Mouse (Mus musculus) heart, embryonic 12.5 days (tissue): ENCODE measurements at regions not wholly inside any gene's neighbourhood (a gene's known extent, or its start where the extent isn't known, plus 50 kb on each side); places are given as distances from the start of the nearest gene placed in this dataset.

Experiments
- ATAC-seq: fragments of 200-750 bp; cut with Nextera tagmentation; 2 replicates; pipeline ENCODE4 v1.8.0; 2017; ENCODE audit warnings: moderate TSS enrichment, moderate library complexity; ENCODE audit not compliant: insufficient number of reproducible peaks, low FRiP score
- H3K27ac ChIP-seq: fragments of 300-500 bp; sonication (generic); 2 replicates; pipeline ENCODE4 v1.5.1; 2016; ENCODE audit warnings: mild to moderate bottlenecking, moderate library complexity; ENCODE audit not compliant: poor library complexity, severe bottlenecking
- H3K27me3 ChIP-seq: fragments of 300-500 bp; sonication (generic); replicated peaks from 2 replicates; pipeline ENCODE4 v1.6.1; 2016; ENCODE audit warnings: mild to moderate bottlenecking, moderate library complexity
- H3K36me3 ChIP-seq: fragments of 300-500 bp; sonication (generic); 2 replicates; pipeline ENCODE4 v1.6.1; 2016; ENCODE audit warnings: mild to moderate bottlenecking, moderate library complexity
- H3K4me1 ChIP-seq: fragments of 300-500 bp; sonication (generic); replicated peaks from 2 replicates; pipeline ENCODE4 v1.6.1; 2016; ENCODE audit warnings: mild to moderate bottlenecking
- H3K4me2 ChIP-seq: fragments of 300-500 bp; sonication (generic); 2 replicates; pipeline ENCODE4 v1.6.1; 2016; ENCODE audit warnings: mild to moderate bottlenecking, moderate library complexity
- H3K4me3 ChIP-seq: fragments of 300-500 bp; sonication (generic); 2 replicates; pipeline ENCODE4 v1.5.1; 2016; ENCODE audit warnings: mild to moderate bottlenecking
- H3K9ac ChIP-seq: fragments of 300-500 bp; sonication (generic); 2 replicates; pipeline ENCODE4 v1.6.1; 2016; ENCODE audit warnings: mild to moderate bottlenecking, moderate library complexity
- H3K9me3 ChIP-seq: fragments of 300-500 bp; sonication (generic); replicated peaks from 2 replicates; pipeline ENCODE4 v1.6.1; 2016; ENCODE audit warnings: mild to moderate bottlenecking, moderate library complexity
- WGBS: fragments of 180-500 bp; shearing (Covaris S2); methylation state at CpG from one replicate; pipeline ENCODE4 v1.1.7; 2016; 5-methylcytosine and 5-hydroxymethylcytosine counted together

DNA sequence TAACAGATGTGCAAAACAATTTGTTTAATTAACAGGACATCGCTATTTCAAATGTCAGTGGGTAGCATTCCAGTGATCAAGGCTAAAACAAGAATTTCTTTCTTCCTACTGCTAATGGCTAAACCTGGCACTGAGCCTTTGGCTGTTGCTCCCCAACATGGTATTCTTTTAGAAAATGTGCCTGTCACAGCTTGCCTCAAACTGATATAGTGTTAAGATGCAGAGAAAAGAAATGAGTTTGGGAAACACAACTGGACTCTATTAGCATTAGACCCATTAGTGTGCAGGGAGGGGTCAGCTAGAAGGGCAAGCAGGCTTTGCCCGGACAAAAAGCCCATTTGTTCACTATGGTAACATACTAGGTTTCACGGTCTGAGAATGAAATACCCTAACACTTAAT, 297.8 kb downstream of the Nova1 start:
- H3K9me3 ChIP-seq = no peaks in the 10 kb centered on the region
- H3K36me3 ChIP-seq = no peaks in the 10 kb centered on the region
- H3K4me2 ChIP-seq = no peak overlapping the region
- no peaks in the 10 kb centered on the region for H3K27me3 ChIP-seq
- WGBS = 78% methylated on average over 3 of the region's 3 CpGs
- no peak overlapping the region for H3K9ac ChIP-seq
- H3K4me3 ChIP-seq = no peak overlapping the region
- no peaks in the 10 kb centered on the region for H3K4me1 ChIP-seq
- ATAC-seq = no peak
- H3K27ac ChIP-seq = no peak overlapping the region

DNA sequence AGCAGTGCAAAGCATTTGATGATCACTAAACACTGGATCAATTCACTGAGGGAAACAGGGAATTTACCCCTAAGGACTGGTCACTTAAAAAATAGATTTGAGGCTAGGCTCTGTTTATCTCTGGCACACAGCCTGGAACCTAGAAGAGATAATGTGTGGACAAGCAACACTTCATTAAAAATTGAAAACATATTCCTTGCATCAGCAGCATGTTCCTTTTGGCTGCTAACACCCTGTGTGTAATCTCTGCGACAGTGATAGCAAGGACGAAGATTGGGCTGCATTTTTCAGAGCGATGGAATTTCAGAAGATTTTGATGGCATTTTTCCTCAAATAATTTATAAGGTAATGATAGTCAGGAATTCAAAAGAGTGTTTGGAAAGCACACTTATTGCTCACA, 310.9 kb downstream of the Nova1 start:
- Histone ChIP-seq H3K9ac (no peak overlapping the region), H3K9me3 (no peaks in the 10 kb centered on the region), H3K4me1 (no peaks in the 10 kb centered on the region), H3K36me3 (no peaks in the 10 kb centered on the region), H3K4me2 (no peak overlapping the region), H3K27ac (no peak overlapping the region), H3K27me3 (no peaks in the 10 kb centered on the region), H3K4me3 (no peak overlapping the region)
- WGBS = 64% methylated on average over 3 of the region's 3 CpGs
- no peak for ATAC-seq

DNA sequence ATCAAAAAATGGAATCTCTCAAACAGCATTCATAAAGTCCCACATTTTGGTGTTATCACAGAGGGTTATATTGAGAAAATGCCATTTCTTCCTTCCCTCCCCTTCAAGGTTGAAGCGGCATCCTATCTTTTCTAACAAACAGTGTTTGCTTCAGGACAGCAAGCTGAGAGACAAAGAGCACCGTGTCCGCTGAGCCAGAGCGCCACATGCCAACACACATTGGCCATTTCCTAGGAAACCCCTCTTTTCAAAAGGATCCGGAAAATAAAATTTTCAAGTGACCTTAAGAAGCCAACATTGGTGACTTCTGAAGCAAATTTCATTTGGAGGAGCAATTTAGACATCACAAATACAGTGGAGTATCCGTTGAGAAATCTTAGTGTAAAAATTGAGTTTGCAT, 326.3 kb downstream of the Nova1 start:
- H3K36me3 ChIP-seq = no peaks in the 10 kb centered on the region
- no peaks in the 10 kb centered on the region for H3K4me1 ChIP-seq
- no peak overlapping the region for H3K4me2 ChIP-seq
- no peaks in the 10 kb centered on the region for H3K9me3 ChIP-seq
- H3K4me3 ChIP-seq = no peak overlapping the region
- no peak overlapping the region for H3K27ac ChIP-seq
- H3K9ac ChIP-seq = no peak overlapping the region
- no peaks in the 10 kb centered on the region for H3K27me3 ChIP-seq
- ATAC-seq = no peak
- WGBS = 83% methylated on average over 6 of the region's 6 CpGs

DNA sequence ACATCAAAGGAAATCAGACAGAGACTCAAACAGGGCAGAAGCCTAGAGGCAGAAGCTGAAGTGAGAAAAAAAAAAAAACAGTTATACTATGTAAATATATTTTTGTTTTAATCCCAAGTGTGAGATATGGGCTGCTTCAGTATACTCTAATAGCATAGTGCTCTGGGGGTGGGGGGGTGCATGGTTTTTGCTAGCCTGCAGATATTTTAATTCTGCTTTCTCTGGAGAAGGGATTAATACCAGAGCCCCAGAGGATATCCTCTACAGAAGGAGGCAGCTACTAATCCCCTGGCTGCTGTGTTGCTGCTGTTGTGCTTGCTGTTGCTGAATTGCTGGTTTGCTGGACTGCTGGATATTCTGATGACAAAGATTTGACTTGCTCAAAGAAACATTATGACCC, 367.8 kb downstream of the Nova1 start:
- no peak for ATAC-seq
- Histone ChIP-seq H3K4me2 (no peak overlapping the region), H3K9me3 (no peaks in the 10 kb centered on the region), H3K9ac (no peak overlapping the region), H3K27me3 (no peaks in the 10 kb centered on the region), H3K4me3 (no peak overlapping the region), H3K36me3 (no peaks in the 10 kb centered on the region), H3K4me1 (no peaks in the 10 kb centered on the region), H3K27ac (no peak overlapping the region)

DNA sequence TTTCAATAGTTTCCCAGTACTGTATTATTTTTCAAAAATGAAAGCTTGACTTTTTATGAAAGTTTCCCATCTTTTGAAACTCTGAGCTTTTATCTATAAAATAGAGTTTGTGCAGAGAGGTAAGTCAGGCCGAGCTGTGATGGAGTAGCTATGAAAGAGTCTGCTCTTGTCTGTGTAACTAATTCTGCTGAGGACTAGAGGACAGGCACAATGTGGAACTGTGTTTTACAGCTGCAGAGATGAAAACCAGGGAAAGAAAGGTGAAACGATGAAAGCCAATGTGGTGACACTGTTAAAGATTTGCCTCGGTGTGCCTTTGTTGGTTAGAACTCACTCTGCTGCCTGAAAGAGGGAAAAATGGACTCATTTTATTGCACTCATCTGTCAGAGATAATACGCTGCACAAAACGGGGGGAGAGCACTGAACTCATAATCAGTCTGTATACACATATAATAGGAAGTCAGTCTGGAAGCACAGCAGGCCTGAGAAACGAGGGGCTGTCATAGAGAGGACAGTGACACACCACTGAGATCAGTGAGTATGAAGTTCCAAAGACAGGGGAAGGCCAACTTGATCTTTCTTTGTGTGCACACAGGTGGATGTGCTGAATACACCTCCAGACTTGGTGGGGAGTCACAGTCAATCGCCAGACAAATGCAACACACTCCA, 373.9 kb downstream of the Nova1 start:
- Histone ChIP-seq H3K4me3 (no peak overlapping the region), H3K4me2 (no peak overlapping the region), H3K9ac (no peak overlapping the region), H3K27ac (no peak overlapping the region), H3K9me3 (no peaks in the 10 kb centered on the region), H3K27me3 (no peaks in the 10 kb centered on the region), H3K4me1 (no peaks in the 10 kb centered on the region), H3K36me3 (no peaks in the 10 kb centered on the region)
- WGBS = 71% methylated on average over 7 of the region's 7 CpGs
- ATAC-seq = no peak

DNA sequence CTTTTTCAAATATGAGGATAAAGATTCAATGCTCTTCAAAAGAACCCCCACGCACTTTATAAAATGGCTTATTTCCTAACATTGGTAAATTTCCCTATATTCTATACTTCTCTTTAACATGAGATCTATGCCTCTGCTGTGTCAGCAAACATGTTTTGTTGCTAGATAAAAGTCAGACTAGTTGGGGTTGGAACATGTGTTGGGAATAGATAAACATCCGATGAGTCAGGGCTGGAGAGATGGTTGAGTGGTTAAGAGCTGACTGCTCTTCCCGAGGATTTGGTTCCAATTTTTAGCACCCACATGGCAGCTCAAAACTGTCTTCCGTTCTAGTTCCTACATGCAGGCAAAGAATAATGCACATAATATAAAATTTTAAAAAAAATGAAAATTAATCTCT, 399.1 kb downstream of the Nova1 start:
- Histone ChIP-seq H3K36me3 (no peaks in the 10 kb centered on the region), H3K4me1 (no peaks in the 10 kb centered on the region), H3K27me3 (no peaks in the 10 kb centered on the region), H3K9me3 (no peaks in the 10 kb centered on the region), H3K27ac (no peak overlapping the region), H3K9ac (no peak overlapping the region), H3K4me2 (no peak overlapping the region), H3K4me3 (no peak overlapping the region)
- WGBS = 69% methylated on average over 4 of the region's 4 CpGs
- peak; percentile 93 for ATAC-seq

DNA sequence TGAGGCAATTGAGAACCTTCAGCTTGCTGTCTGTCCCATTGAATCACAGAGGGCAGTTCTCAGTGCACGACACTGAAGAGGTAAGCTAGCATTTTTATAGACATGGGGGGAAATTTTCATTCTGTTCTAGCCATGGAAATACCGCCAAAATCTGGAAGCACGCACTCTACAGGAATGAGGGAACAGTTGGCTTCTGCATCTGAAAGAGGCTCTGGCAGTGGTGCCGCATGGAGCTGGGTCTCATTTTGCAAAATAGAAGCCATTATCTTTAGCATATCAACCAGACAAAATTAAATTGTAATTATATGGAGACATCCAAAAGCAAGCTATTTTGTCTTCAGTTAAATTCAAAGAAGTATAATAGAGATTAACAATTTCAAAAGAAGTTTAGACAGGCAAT, 399.7 kb downstream of the Nova1 start:
- no peaks in the 10 kb centered on the region for H3K27me3 ChIP-seq
- WGBS = 83% methylated on average over 4 of the region's 4 CpGs
- H3K4me3 ChIP-seq = no peak overlapping the region
- no peak overlapping the region for H3K27ac ChIP-seq
- H3K9ac ChIP-seq = no peak overlapping the region
- ATAC-seq = no peak
- no peaks in the 10 kb centered on the region for H3K4me1 ChIP-seq
- H3K9me3 ChIP-seq = no peaks in the 10 kb centered on the region
- H3K4me2 ChIP-seq = no peak overlapping the region
- H3K36me3 ChIP-seq = no peaks in the 10 kb centered on the region

DNA sequence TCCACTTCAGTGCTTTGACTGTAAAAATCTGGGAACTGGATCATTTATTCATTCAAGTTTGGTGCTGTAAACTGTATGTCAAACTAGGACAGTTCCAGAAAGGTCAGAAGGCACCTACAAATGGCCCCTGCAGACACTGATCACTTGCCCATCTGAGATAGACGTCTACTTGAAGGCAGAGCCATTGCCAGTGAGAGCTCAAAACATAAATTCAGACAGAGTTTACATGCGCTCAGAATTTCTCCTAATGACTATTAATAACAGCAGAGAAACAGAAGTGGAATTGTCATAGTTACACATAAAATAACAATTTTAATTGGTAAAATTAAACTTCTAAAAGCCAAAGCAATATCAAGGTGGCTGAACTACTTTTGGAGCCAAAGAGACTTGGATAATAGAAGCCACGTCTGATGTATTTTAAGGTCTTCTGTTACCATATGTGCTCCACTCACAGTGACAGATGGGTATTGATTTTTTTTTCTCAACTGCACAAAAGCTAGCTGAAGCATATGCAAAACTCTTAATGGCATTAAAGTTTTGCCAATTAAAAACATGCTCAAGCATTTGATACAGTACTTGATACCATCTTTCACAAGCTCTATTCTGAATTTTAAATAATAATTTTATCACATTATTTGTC, 401.8 kb downstream of the Nova1 start:
- 79% methylated on average over 3 of the region's 3 CpGs for WGBS

DNA sequence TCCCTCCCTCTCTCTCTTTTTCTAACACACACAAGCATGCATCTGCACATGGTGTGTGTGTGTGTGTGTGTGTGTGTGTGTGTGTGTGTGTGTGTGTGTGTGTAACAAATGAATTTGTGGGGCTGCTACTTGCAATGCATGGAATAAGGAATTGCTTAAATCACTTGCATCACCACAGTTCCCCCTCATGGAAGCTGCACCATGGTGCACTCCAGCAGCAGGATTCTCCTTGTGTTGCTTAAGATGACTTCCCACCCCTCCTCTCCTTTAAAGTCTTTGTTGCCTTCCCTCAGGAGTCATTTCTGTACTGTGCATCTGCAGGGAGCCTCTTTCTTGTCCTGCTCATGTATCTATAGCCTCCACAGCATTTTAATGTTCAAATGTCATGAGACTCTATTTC, 402.5 kb downstream of the Nova1 start:
- H3K9ac ChIP-seq = no peak overlapping the region
- no peak overlapping the region for H3K27ac ChIP-seq
- H3K9me3 ChIP-seq = no peaks in the 10 kb centered on the region
- H3K36me3 ChIP-seq = no peaks in the 10 kb centered on the region
- no peak overlapping the region for H3K4me2 ChIP-seq
- no peak overlapping the region for H3K4me3 ChIP-seq
- H3K4me1 ChIP-seq = no peaks in the 10 kb centered on the region
- no peak for ATAC-seq
- no peaks in the 10 kb centered on the region for H3K27me3 ChIP-seq

More for the DNA sequence above, 401.8 kb downstream of the Nova1 start:
- no peaks in the 10 kb centered on the region for H3K36me3 ChIP-seq
- no peak for ATAC-seq
- H3K9ac ChIP-seq = no peak overlapping the region
- H3K4me2 ChIP-seq = no peak overlapping the region
- H3K4me1 ChIP-seq = no peaks in the 10 kb centered on the region
- H3K27me3 ChIP-seq = no peaks in the 10 kb centered on the region
- H3K27ac ChIP-seq = no peak overlapping the region
- no peak overlapping the region for H3K4me3 ChIP-seq
- no peaks in the 10 kb centered on the region for H3K9me3 ChIP-seq

DNA sequence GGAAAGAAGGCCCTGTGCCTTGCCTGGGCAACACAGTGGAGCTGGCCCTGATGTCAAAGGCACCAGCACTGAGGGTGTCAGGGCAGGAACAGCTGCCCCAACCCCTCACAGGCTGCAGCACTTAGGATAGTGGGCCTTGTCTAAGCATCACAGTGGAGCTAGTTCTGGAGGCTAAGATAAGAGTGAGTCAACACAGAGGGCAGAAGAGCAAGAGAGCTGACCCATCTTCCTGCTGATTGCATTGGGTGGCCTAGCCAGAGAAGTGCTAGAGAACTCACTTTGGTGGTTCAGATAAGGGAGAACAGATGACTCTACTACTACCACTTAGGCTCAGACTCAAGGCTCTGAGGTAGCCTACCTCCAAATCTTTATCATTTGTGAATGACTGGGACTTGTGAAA, 413.1 kb downstream of the Nova1 start:
- peak; percentile 99 for ATAC-seq
- Histone ChIP-seq H3K4me3 (no peak overlapping the region), H3K27me3 (peaks cover 2% of the 10 kb centered on the region; the same call in 1 of the 2 replicates), H3K27ac (peak overlapping the region; percentile 67; the same call in 1 of the 2 replicates), H3K9ac (no peak overlapping the region), H3K4me1 (no peaks in the 10 kb centered on the region), H3K36me3 (no peaks in the 10 kb centered on the region), H3K9me3 (no peaks in the 10 kb centered on the region), H3K4me2 (no peak overlapping the region)

DNA sequence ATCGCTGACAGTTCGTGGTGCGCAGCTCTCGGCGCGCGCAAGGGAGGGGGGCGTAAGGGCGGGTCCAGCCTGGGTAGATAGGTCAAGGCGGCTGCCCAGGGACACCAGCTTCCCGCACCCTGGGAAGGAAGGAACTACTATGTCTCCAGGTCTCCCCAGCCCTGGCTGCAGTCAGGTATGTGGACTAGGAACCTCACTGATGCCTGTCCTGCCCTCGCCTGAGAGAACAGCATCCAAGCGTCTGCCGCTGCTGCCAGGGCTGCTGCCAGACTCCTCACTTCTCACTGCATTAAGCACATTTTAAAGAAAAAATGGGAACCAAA, 419.1 kb downstream of the Nova1 start:
- H3K36me3 ChIP-seq = no peaks in the 10 kb centered on the region
- WGBS = under 1% methylated on average over 14 of the region's 14 CpGs
- H3K4me1 ChIP-seq = no peaks in the 10 kb centered on the region
- peak; percentile 82 for ATAC-seq
- H3K9ac ChIP-seq = peak overlapping the region; percentile 34; the same call in 1 of the 2 replicates
- no peak overlapping the region for H3K27ac ChIP-seq
- peaks cover 3% of the 10 kb centered on the region; the same call in 1 of the 2 replicates for H3K27me3 ChIP-seq
- H3K9me3 ChIP-seq = no peaks in the 10 kb centered on the region
- peak overlapping the region; percentile 51 for H3K4me3 ChIP-seq
- peak overlapping the region; percentile 79 for H3K4me2 ChIP-seq
